Mouse (Mus musculus) A20 (cell line): Measurements from ENCODE around the gene Utp14b.
A peak's percentile ranks its signal among the peaks of the same experiment; 100 is the strongest.

Experiments
- DNase-seq: peaks from one replicate; pipeline ENCODE4 v3.0.0-alpha.2; 2011; ENCODE audit warnings: low read depth, low spot score

Gene Utp14b

GRCm38 (mm10) chr1:78657671-78658440 lies at the start of gene Utp14b, which contains the start of gene Acsl3:
Gene Utp14b, plus strand, starts transcription at chr1:78658038.
Gene Acsl3, plus strand, starts transcription at chr1:78657825.
- DNase-seq = peak; percentile 96

GRCm38 (mm10) chr1:78609134-78609907 lies 48.5 kb upstream of the Utp14b start:
- no peak for DNase-seq

GRCm38 (mm10) chr1:78611039-78611438 lies 46.8 kb upstream of the Utp14b start:
- DNase-seq = no peak

- DNase-seq = no peak
These were observed 44.9 kb upstream of the Utp14b start for GRCm38 (mm10) chr1:78612959-78613358.

- DNase-seq = no peak
These were observed 33.5 kb upstream of the Utp14b start for GRCm38 (mm10) chr1:78624352-78624751.

GRCm38 (mm10) chr1:78634486-78634885 lies 23.4 kb upstream of the Utp14b start:
- no peak for DNase-seq

GRCm38 (mm10) chr1:78640871-78641270 lies 17.0 kb upstream of the Utp14b start:
- DNase-seq = no peak

- no peak for DNase-seq
These were observed 16.0 kb upstream of the Utp14b start for GRCm38 (mm10) chr1:78641791-78642190.

GRCm38 (mm10) chr1:78642197-78642596 lies 15.6 kb upstream of the Utp14b start:
- DNase-seq = no peak

- DNase-seq = no peak
These were observed 10.4 kb upstream of the Utp14b start for GRCm38 (mm10) chr1:78647317-78647885.

GRCm38 (mm10) chr1:78649269-78650061 lies 8.4 kb upstream of the Utp14b start:
- DNase-seq = no peak

- no peak for DNase-seq
These were observed 1.4 kb upstream of the Utp14b start for GRCm38 (mm10) chr1:78656472-78656871.

GRCm38 (mm10) chr1:78657021-78657629 lies 713 bp upstream of the Utp14b start:
- DNase-seq = no peak

- peak; percentile 56 for DNase-seq
These were observed 817 bp downstream of the Utp14b start for GRCm38 (mm10) chr1:78658441-78659269.

GRCm38 (mm10) chr1:78659270-78659823 lies 1.5 kb downstream of the Utp14b start:
- no peak for DNase-seq

- no peak for DNase-seq
These were observed 6.5 kb downstream of the Utp14b start for GRCm38 (mm10) chr1:78664326-78664725.

- DNase-seq = no peak
These were observed 8.2 kb downstream of the Utp14b start for GRCm38 (mm10) chr1:78665954-78666499.

- DNase-seq = no peak
These were observed 8.7 kb downstream of the Utp14b start for GRCm38 (mm10) chr1:78666585-78666984.

GRCm38 (mm10) chr1:78682291-78682690 lies 24.5 kb downstream of the Utp14b start:
- no peak for DNase-seq

- no peak for DNase-seq
These were observed 26.3 kb downstream of the Utp14b start for GRCm38 (mm10) chr1:78684128-78684527.
